Mouse (Mus musculus) left cerebral cortex, adult 6 months (tissue): Measurements from ENCODE around the gene Chst4. TPM values are rescaled to one million over a fixed set of nuclear protein-coding genes. Genes with fewer than 3 reads are reported as not detected.

Source experiments
- long read RNA-seq, 2 experiments: library from polyadenylated mRNA; unstranded; transcript quantifications; one replicate each; pipeline ENCODE4 v2.0.0; 2019 to 2020
- polyA plus RNA-seq: library from polyadenylated mRNA; unstranded; fragments of <200 nt; fragmentation: Nextera tagmentation; gene quantifications from 2 replicates; pipeline ENCODE4 v1.2.3, GENCODE M21; 2021

Chst4 gene
- 0.17 TPM in 1 of 2 replicates, not detected in the other for polyA plus RNA-seq
- long read RNA-seq, experiment 1, partial matches to known transcripts, result 0 of 1 reads
- long read RNA-seq, experiment 1, other reads (novel, unspliced or antisense), result 0 of 1 reads
- long read RNA-seq, experiment 2, result 0 reads

DNA sequence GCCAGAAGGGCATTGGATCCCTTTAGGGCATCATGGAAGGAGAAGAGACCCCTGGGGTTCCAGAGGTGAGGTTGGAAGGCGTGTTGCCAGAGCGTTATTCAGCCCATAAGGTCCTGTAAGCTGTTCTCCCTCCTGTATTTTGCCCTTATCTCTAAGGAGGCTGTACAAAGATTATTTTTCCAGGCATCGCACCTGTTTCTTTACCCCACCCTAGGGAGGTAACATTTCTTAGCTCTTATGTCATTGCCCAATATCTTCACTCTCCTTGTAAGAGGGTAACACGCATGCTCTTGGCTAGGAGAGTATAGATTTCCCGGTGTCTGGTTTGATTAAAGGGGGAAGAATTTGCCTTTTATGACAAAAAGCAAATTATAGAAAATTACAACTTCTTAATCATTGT is at the start of gene Chst4:
Gene Chst4, minus strand, starts transcription at position 82 of the 400 bp plus-strand sequence.

GRCm38 (mm10) chr8:110079282-110080221 is 40.0 kb upstream of the Chst4 start, which contains the start of gene Zfp612:
TSS of gene Zfp612 (plus strand) at chr8:110079746.

DNA sequence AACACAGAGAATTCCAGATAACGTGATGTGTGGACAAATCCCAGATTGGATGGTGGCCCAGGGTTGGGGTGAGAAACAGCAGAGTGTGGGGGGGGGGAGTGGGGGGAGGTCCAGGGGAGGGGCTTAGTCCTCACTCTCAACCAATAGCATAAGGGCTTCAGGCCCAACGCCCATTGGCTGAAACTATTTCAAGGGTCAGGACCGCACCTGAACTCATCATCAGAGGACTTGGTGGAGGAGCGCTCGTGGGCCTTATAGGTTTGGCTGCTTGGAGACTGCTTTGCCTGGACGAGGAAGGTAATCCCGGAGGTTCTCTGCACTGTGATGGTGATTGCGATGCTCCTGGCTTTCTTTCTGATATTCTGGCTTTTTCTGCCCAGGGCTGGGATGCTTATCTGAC is 49.3 kb downstream of the Chst4 start, which contains the start of gene Tat:
Gene Tat, plus strand, starts transcription at position 214 of the 400 bp plus-strand sequence.

Other genes starting within 250 kb of the Chst4 start
- 5.7 and 7.5 TPM in 2 replicates for gene Phlpp2, start 171.2 kb downstream of the Chst4 start, polyA plus RNA-seq
- gene Marveld3, start 77.5 kb downstream of the Chst4 start, polyA plus RNA-seq, result 0.19 and 0.47 TPM in 2 replicates
- gene Tat, start 49.3 kb downstream of the Chst4 start, polyA plus RNA-seq, result 0.06 TPM in 1 of 2 replicates, not detected in the other
- gene Zfp612, start 40.0 kb upstream of the Chst4 start, polyA plus RNA-seq, result 15.1 and 19.9 TPM in 2 replicates
- gene Gm21964, start 61.5 kb upstream of the Chst4 start, polyA plus RNA-seq, result not detected in 2 replicates
- not detected in 2 replicates for gene Gm17720, start 63.0 kb upstream of the Chst4 start, polyA plus RNA-seq
- 5.7 and 16.3 TPM in 2 replicates for gene Calb2, start 128.5 kb upstream of the Chst4 start, polyA plus RNA-seq
- 0.91 and 2.3 TPM in 2 replicates for gene Cmtr2, start 175.9 kb upstream of the Chst4 start, polyA plus RNA-seq
- 0.10 and 0.11 TPM in 2 replicates for gene Hydin, start 227.2 kb upstream of the Chst4 start, polyA plus RNA-seq